Mouse (Mus musculus): Measurements from ENCODE around the gene Hoxc9.

- no peak for TF ChIP-seq CTCF (conservative IDR thresholded peaks at IDR 0.05; ENCODE audit: low read length)
- TF ChIP-seq NANOG (IDR thresholded peaks at IDR 0.05; ENCODE audit: borderline replicate concordance, low read length) = no peak
Measured at GRCm38 (mm10) chr15:102967312-102967510, 9.0 kb upstream of the Hoxc9 start, which contains the start of gene Hoxc5.

Data from E14TG2a.4 (cell line).